Mouse (Mus musculus) liver, embryonic 14.5 days (tissue): ENCODE measurements around the gene Dnm3. TPM values are rescaled to one million over a fixed set of nuclear protein-coding genes. Genes with fewer than 3 reads are reported as not detected.
A peak's percentile ranks its signal among the peaks of the same experiment; 100 is the strongest.

Source experiments
- ATAC-seq: fragments of 200-750 bp; cut with Nextera tagmentation; 2 replicates; pipeline ENCODE4 v1.8.0; 2017; ENCODE audit warnings: moderate number of reproducible peaks, mild to moderate bottlenecking, moderate library complexity; ENCODE audit not compliant: insufficient read depth
- DNase-seq, 3 experiments: peaks; one replicate each; pipeline ENCODE4 v3.0.0-alpha.2; 2012 to 2013; ENCODE audit warnings: low read depth in 3 of 3, low spot score in 3 of 3
- H3K27ac ChIP-seq: fragments of 300-500 bp; sonication (generic); 2 replicates; pipeline ENCODE4 v1.5.1; 2014; ENCODE audit warnings: moderate library complexity, mild to moderate bottlenecking, control low read depth, inconsistent platforms
- H3K27me3 ChIP-seq: fragments of 300-500 bp; sonication (generic); 2 replicates; pipeline ENCODE4 v1.6.1; 2014; ENCODE audit warnings: mild to moderate bottlenecking, low read length, moderate library complexity; ENCODE audit not compliant: control insufficient read depth, insufficient read depth
- H3K36me3 ChIP-seq: fragments of 300-500 bp; sonication (generic); replicated peaks from 2 replicates; pipeline ENCODE4 v1.6.1; 2014; ENCODE audit warnings: low read depth; ENCODE audit not compliant: control insufficient read depth, insufficient read depth
- H3K4me1 ChIP-seq, 2 experiments: fragments of 200-500 bp in 1 of 2; fragments of 300-500 bp in 1 of 2; sonication (generic) in 1 of 2; replicated peaks; 2 replicates each; pipeline ENCODE4 v1.6.1; 2012 to 2014; ENCODE audit warnings: antibody characterized with exemption in 1 of 2, inconsistent platforms in 1 of 2, low read length in 1 of 2; ENCODE audit not compliant: control insufficient read depth in 2 of 2, insufficient read depth in 2 of 2
- H3K4me2 ChIP-seq: fragments of 300-500 bp; sonication (generic); 2 replicates; pipeline ENCODE4 v1.6.1; 2014; ENCODE audit warnings: low read depth, mild to moderate bottlenecking, control low read depth, moderate library complexity
- H3K4me3 ChIP-seq, 2 experiments: fragments of 200-500 bp in 1 of 2; fragments of 300-500 bp in 1 of 2; sonication (generic) in 1 of 2; 2 replicates each; pipeline ENCODE4 v1.5.1; 2012 to 2014; ENCODE audit warnings: low read depth in 2 of 2, low read length in 2 of 2, mild to moderate bottlenecking in 2 of 2, control low read depth in 1 of 2, inconsistent platforms in 1 of 2, moderate library complexity in 1 of 2; ENCODE audit not compliant: insufficient read depth in 1 of 2
- H3K9ac ChIP-seq: fragments of 300-500 bp; sonication (generic); replicated peaks from 2 replicates; pipeline ENCODE4 v1.6.1; 2014; ENCODE audit warnings: mild to moderate bottlenecking, control low read depth, moderate library complexity
- H3K9me3 ChIP-seq: fragments of 300-500 bp; sonication (generic); 2 replicates; pipeline ENCODE4 v1.6.1; 2016; ENCODE audit warnings: low read length, mixed read lengths; ENCODE audit not compliant: control insufficient read depth
- CTCF ChIP-seq: IDR thresholded peaks from 2 replicates; pipeline ENCODE4 v1.5.1; 2016; ENCODE audit warnings: antibody characterized with exemption, low read depth, control low read depth
- EP300 ChIP-seq: IDR thresholded peaks from 2 replicates; pipeline ENCODE4 v1.6.1; 2016; ENCODE audit warnings: antibody characterized with exemption, low read depth
- whole genome bisulfite sequencing: fragments of 180-500 bp; shearing (Covaris S2); extraction: QIAGEN DNeasy Blood & Tissue Kit; methylation state at CpG from one replicate; pipeline ENCODE4 v1.1.7; 2014; ENCODE audit not compliant: insufficient replicate concordance; 5-methylcytosine and 5-hydroxymethylcytosine counted together
- polyA plus RNA-seq, 2 experiments: library from polyadenylated mRNA; depleted of rRNA in 1 of 2; stranded (reverse) in 1 of 2; unstranded in 1 of 2; fragments of >200 nt; fragmentation: Nextera tagmentation in 1 of 2; extraction: Ambion mirVana in 1 of 2; gene quantifications; 2 replicates each; pipeline versions ENCODE4 v1.2.1 to v1.2.3; 2012 to 2014

The Dnm3 gene
- polyA plus RNA-seq, 2 experiments: 0.61 to 0.96 TPM

DNA sequence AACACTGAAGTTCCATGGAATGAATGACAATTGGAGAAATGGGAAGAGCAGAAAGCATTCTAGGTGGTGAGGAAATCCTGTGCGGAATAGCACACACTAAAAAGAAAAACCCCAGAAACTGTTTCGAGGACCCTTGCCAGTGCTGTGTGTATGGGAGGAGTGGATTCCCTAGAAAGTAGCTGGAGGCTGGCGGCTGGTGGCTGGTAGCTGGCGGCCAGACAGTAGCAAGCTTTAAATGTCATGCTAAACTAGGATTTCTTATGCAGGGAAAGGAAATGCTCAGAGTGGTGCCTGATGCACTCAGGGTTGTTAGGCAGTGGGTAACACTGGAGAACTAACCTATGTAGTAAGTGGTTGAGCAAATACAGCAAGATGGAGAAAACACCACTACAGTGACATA, 21.4 kb downstream of the Dnm3 start:
- Histone ChIP-seq H3K4me1 (no peaks in the 10 kb centered on the region), H3K9ac (no peak overlapping the region), H3K9me3 (no peaks in the 10 kb centered on the region), H3K27ac (no peak overlapping the region), H3K27me3 (no peaks in the 10 kb centered on the region), H3K4me3 (no peak overlapping the region), H3K36me3 (no peaks in the 10 kb centered on the region), H3K4me2 (no peak overlapping the region)
- WGBS: 63% methylated on average over 4 of the region's 4 CpGs
- no peak for ATAC-seq
- TF ChIP-seq EP300: no peak
- no peak for TF ChIP-seq CTCF
- DNase-seq: no peak

DNA sequence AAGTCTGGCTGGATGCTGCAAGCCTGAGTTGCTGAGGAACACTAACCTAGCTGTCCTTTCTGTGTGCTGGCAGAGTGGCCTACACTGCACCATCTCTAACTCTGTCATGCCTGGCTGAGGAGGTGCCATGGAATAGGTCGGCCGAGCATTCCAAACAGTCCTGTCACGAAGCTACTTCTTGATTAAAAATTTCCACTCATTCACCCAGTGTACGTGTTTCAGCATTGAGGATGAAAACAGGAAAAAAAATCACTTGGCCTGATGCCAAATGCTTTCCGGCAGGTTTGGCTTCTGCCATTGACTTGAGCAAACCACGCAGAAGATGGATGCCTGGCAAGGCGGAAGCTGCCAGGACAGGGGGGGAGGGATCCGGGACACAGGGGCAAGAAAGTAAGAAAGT, 24.3 kb downstream of the Dnm3 start:
- TF ChIP-seq EP300 (no peak), CTCF (no peak)
- H3K4me1 ChIP-seq: 0 out of 4 replicates have a peak, but pooled peaks cover 0 to 3% of the 10 kb centered on the region in 2 experiments
- H3K4me2 ChIP-seq: no peak overlapping the region
- no peak overlapping the region for H3K9ac ChIP-seq
- no peaks in the 10 kb centered on the region for H3K36me3 ChIP-seq
- no peaks in the 10 kb centered on the region for H3K9me3 ChIP-seq
- no peak overlapping the region for H3K27ac ChIP-seq
- WGBS: 58% methylated on average over 8 of the region's 8 CpGs
- H3K4me3 ChIP-seq: no peak overlapping the region
- no peak for DNase-seq
- H3K27me3 ChIP-seq: no peaks in the 10 kb centered on the region
- ATAC-seq: no peak

DNA sequence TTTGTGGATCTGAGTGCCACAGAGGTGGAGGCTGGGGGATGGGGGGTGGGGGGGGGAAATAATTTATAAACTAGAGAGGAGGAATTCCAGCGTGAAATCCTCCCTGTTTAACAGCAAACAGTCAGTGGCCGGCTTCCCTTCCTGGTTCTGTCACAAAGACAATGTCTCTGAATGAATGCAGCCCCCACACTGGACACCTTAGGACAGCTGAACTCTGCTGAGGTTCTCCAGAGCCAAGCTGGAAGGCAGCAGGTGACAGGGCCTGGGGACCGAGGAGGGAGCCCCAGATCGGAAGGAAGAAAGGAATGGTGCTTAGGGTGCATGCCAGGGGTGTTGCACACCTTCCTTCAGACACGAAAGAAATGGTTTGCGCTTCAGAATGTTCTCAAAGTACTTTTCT, 24.8 kb downstream of the Dnm3 start:
- H3K4me1 ChIP-seq: 0 out of 4 replicates have a peak, but pooled peaks cover 0 to 3% of the 10 kb centered on the region in 2 experiments
- no peaks in the 10 kb centered on the region for H3K27me3 ChIP-seq
- H3K36me3 ChIP-seq: no peaks in the 10 kb centered on the region
- TF ChIP-seq EP300 (no peak), CTCF (no peak)
- DNase-seq (no peak), ATAC-seq (no peak)
- 67% methylated on average over 6 of the region's 6 CpGs for WGBS
- H3K9me3 ChIP-seq: no peaks in the 10 kb centered on the region
- no peak overlapping the region for H3K9ac ChIP-seq
- H3K27ac ChIP-seq: no peak overlapping the region
- no peak overlapping the region for H3K4me2 ChIP-seq
- no peak overlapping the region for H3K4me3 ChIP-seq

DNA sequence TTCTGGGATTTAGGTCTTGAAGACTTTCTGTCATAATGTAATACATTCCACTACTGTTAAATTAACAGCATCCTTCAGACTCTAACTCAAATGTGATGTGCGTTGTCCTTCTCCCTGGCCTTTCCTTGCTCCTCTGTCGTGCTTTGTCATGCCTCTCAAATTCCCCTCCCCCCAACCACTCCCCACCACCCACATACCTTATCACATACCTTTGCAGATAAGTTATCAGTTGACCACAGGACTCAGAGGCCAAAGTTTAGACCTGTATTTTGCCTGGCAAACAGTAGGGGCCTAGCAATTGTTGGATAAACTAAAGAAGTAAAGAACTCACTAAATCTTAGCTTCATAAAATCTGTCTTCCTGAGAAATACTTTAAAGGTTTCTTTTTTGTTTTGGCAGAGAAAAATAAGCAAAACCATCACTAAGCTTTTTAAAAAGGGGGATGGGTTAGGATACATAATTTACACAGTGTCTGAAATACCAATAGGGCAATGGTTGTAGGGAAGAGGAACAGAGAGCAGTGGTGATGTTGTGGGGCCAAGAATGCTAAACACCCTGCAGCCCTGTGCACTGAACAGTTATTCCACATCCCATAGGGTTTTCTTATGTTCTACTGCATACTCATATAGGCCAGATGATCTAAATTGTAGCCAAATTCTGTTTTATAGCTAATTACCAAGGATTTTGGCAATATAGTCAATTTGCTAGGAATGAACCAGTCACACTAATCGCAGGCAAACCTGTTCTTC, 28.5 kb downstream of the Dnm3 start:
- Histone ChIP-seq H3K4me3 (no peak overlapping the region), H3K9ac (no peak overlapping the region), H3K27me3 (no peaks in the 10 kb centered on the region), H3K27ac (no peak overlapping the region), H3K4me1 (0 out of 4 replicates have a peak, but pooled peaks cover 0 to 3% of the 10 kb centered on the region in 2 experiments), H3K4me2 (no peak overlapping the region), H3K36me3 (no peaks in the 10 kb centered on the region), H3K9me3 (no peaks in the 10 kb centered on the region)
- 40% methylated on average over 3 of the region's 3 CpGs for WGBS
- peak; percentile 10 to 18 (median 14) for DNase-seq
- ATAC-seq: peak; percentile 55; the same call in 1 of the 2 replicates
- TF ChIP-seq EP300 (no peak), CTCF (no peak)

DNA sequence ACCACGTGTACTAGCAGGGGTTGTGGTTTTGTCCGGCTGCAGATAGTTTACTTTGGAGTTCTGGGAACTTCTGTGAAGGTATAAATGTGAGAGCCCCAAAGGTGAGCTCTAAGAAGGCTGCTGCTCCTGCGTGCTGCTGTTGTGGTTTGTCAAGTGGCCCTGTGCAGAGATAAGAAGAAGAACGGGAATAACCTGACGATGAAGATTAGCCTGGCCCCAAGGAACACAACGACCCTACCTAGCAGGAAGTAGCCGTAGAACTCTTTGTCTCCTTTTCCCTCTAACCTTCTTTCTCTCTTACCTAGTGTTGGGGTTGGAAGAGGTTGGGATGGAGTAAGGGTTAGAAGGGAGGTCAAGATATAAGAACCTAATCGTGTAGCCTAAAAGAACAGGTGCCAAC, 33.0 kb downstream of the Dnm3 start:
- Histone ChIP-seq H3K36me3 (no peaks in the 10 kb centered on the region), H3K27me3 (no peaks in the 10 kb centered on the region), H3K4me2 (no peak overlapping the region), H3K9ac (no peak overlapping the region), H3K4me3 (no peak overlapping the region), H3K9me3 (no peaks in the 10 kb centered on the region), H3K27ac (no peak overlapping the region), H3K4me1 (0 out of 4 replicates have a peak, but pooled peaks cover 0 to 3% of the 10 kb centered on the region in 2 experiments)
- ATAC-seq (no peak), DNase-seq (no peak)
- 27% methylated on average over 8 of the region's 8 CpGs for WGBS
- TF ChIP-seq EP300: no peak
- no peak for TF ChIP-seq CTCF
